Mouse (Mus musculus): ENCODE data around the gene Ikzf1. TPM values are rescaled to one million over a fixed set of nuclear protein-coding genes. Genes with fewer than 3 reads are reported as not detected.

Ikzf1 gene
- polyA plus RNA-seq, 1 experiment from 2014 or later: 7.6 TPM

DNA sequence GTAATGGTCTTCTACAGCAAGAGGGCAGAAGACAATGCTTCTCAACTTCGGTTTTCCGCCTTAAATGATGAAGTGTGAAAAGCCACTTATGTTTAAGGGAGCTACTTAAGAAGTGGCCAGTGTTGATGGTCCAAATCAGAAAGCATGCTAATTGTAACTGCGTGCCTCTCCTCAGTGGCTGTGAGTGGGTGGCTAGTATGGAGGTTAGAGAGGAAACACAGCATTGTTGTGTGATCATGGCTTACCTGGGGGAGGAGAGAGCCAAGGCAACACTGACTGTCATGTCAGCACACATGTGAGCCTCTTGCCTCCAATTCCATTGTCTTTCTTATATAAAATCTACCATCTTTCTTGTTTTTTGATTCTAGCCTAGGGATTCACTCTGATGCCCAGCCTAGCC is 8.6 kb downstream of the Ikzf1 start:
- WGBS (ENCODE audit: insufficient replicate concordance): 80% methylated on average over 3 of the region's 3 CpGs
- no peak overlapping the region for H3K4me2 ChIP-seq
- no peak overlapping the region for H3K27ac ChIP-seq (ENCODE audit: low read depth, low read length)
- H3K9me3 ChIP-seq (replicated peaks; ENCODE audit: control insufficient read depth, low read length): no peaks in the 10 kb centered on the region
- H3K9ac ChIP-seq (ENCODE audit: low read depth, low read length): no peak overlapping the region
- ATAC-seq (replicated peaks; ENCODE audit: insufficient number of reproducible peaks, low FRiP score, low TSS enrichment): no peak
- H3K36me3 ChIP-seq (ENCODE audit: control insufficient read depth, insufficient read depth, low read length): no peaks in the 10 kb centered on the region
- H3K27me3 ChIP-seq (ENCODE audit: control insufficient read depth, insufficient read depth, low read length): no peaks in the 10 kb centered on the region; the same call in 1 of the 2 replicates
- H3K4me1 ChIP-seq (ENCODE audit: control insufficient read depth, insufficient read depth, low read length): no peaks in the 10 kb centered on the region
- H3K4me3 ChIP-seq (ENCODE audit: low read depth, low read length): no peak overlapping the region

DNA sequence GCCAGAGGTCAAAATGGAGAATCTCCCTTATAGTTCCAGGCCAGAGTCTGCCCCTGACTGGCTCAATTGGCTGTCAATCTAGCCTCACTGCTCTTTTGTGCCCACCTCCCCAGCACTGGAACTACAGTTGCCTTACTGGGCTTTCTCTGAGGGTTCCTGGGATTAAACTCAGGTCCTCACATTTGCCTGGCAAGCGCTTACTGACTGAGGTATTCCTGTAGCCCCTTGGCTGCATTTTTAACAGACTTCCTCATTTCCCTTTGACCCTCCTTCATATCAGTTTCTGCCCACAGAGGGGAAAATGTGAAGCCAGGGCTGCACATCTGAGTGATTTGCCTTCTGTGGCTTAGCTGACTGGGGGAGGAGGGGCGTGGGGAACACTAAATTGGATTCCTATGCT is 9.3 kb downstream of the Ikzf1 start:
- no peaks in the 10 kb centered on the region for H3K4me1 ChIP-seq (ENCODE audit: control insufficient read depth, insufficient read depth, low read length)
- H3K4me2 ChIP-seq: no peak overlapping the region
- ATAC-seq (replicated peaks; ENCODE audit: insufficient number of reproducible peaks, low FRiP score, low TSS enrichment): no peak
- H3K9ac ChIP-seq (ENCODE audit: low read depth, low read length): no peak overlapping the region
- H3K9me3 ChIP-seq (replicated peaks; ENCODE audit: control insufficient read depth, low read length): no peaks in the 10 kb centered on the region
- no peak overlapping the region for H3K4me3 ChIP-seq (ENCODE audit: low read depth, low read length)
- H3K27me3 ChIP-seq (ENCODE audit: control insufficient read depth, insufficient read depth, low read length): no peaks in the 10 kb centered on the region; the same call in 1 of the 2 replicates
- H3K36me3 ChIP-seq (ENCODE audit: control insufficient read depth, insufficient read depth, low read length): no peaks in the 10 kb centered on the region
- 70% methylated on average over 2 of the region's 2 CpGs for WGBS (ENCODE audit: insufficient replicate concordance)
- H3K27ac ChIP-seq (ENCODE audit: low read depth, low read length): no peak overlapping the region

DNA sequence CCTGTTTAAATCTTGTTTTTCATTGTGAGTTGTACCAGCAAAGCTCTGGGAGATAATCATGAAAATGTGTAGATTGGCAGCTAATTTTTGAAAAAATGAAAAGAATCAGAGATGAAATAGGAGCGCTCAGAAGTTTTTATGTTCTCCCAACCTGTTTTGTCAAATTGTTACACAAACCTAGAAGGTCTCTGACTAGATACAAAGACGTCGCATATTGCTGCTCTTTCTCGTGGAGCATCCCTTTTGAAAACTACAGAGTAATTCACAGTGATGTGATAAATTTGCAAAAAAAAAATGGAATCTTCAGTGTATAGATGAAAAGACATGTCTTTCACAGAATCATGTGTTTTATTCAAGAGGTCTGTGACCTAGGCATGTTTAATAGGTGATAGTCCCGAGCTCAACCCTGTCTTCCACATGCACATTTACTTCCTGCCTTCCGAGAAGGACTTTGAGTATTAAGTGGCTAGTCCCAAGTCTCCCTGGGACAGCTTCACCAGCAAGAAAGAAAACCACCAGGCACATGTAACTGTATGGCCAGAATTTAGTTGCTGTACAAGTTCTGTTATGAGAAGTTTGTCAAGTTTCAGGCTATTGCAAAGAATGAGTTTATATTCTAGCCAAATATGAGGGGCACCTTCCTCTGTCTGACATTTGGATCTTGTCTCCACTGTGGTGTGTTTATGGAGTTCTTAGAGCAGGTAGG is 9.8 kb downstream of the Ikzf1 start:
- Histone ChIP-seq H3K9me3 (replicated peaks; ENCODE audit: control insufficient read depth, low read length) (no peaks in the 10 kb centered on the region), H3K9ac (ENCODE audit: low read depth, low read length) (no peak overlapping the region), H3K27ac (ENCODE audit: low read depth, low read length) (no peak overlapping the region), H3K4me2 (no peak overlapping the region), H3K4me3 (ENCODE audit: low read depth, low read length) (no peak overlapping the region), H3K36me3 (ENCODE audit: control insufficient read depth, insufficient read depth, low read length) (no peaks in the 10 kb centered on the region), H3K27me3 (ENCODE audit: control insufficient read depth, insufficient read depth, low read length) (no peaks in the 10 kb centered on the region), H3K4me1 (ENCODE audit: control insufficient read depth, insufficient read depth, low read length) (no peaks in the 10 kb centered on the region)
- 83% methylated on average over 6 of the region's 6 CpGs for WGBS (ENCODE audit: insufficient replicate concordance)
- ATAC-seq (replicated peaks; ENCODE audit: insufficient number of reproducible peaks, low FRiP score, low TSS enrichment): no peak

DNA sequence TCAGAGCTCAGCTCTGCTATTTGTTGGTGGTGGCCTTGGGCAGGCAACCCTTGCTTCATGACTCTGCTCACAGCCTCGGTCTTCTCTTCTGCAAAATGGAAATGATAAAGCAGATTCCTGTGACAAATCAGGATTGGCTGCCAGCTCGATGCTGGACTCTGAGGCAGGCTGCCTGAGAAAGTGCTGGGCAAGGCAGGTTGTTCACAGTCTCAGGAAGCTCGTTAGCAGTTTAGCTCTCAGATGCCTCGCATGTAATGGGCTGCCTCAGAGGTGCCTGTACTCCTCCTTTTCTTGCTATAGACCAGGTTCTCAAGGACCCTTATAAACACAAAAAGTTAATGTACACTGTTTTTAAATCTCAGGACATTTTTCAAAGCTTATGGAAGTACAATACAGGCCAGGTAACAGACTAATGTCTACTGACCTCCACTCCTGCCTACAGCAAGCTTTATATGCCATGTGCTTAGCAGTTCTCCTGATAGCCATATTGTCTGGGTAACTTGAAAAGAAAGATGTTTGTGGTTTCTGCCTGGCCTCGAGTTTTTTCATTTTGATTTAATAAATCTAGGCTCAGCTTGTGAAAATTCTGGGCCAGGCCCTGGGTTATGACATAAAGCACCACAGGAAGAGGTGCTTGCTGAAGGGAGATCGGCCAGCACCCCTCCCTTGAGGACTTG is 10.5 kb downstream of the Ikzf1 start:
- Histone ChIP-seq H3K4me3 (ENCODE audit: low read depth, low read length) (no peak overlapping the region), H3K27me3 (ENCODE audit: control insufficient read depth, insufficient read depth, low read length) (no peaks in the 10 kb centered on the region), H3K9ac (ENCODE audit: low read depth, low read length) (no peak overlapping the region), H3K9me3 (replicated peaks; ENCODE audit: control insufficient read depth, low read length) (no peaks in the 10 kb centered on the region), H3K4me2 (no peak overlapping the region), H3K27ac (ENCODE audit: low read depth, low read length) (no peak overlapping the region), H3K4me1 (ENCODE audit: control insufficient read depth, insufficient read depth, low read length) (no peaks in the 10 kb centered on the region), H3K36me3 (ENCODE audit: control insufficient read depth, insufficient read depth, low read length) (no peaks in the 10 kb centered on the region)
- WGBS (ENCODE audit: insufficient replicate concordance): 61% methylated on average over 6 of the region's 6 CpGs
- ATAC-seq (replicated peaks; ENCODE audit: insufficient number of reproducible peaks, low FRiP score, low TSS enrichment): no peak

- no peaks in the 10 kb centered on the region for H3K36me3 ChIP-seq (ENCODE audit: control insufficient read depth, insufficient read depth, low read length)
- H3K9ac ChIP-seq (ENCODE audit: low read depth, low read length): no peak overlapping the region
- H3K27ac ChIP-seq (ENCODE audit: low read depth, low read length): no peak overlapping the region
- H3K4me1 ChIP-seq (ENCODE audit: control insufficient read depth, insufficient read depth, low read length): no peaks in the 10 kb centered on the region
- H3K9me3 ChIP-seq (replicated peaks; ENCODE audit: control insufficient read depth, low read length): no peaks in the 10 kb centered on the region
- WGBS (ENCODE audit: insufficient replicate concordance): 77% methylated on average over 4 of the region's 4 CpGs
- H3K4me2 ChIP-seq: no peak overlapping the region
- H3K27me3 ChIP-seq (ENCODE audit: control insufficient read depth, insufficient read depth, low read length): no peaks in the 10 kb centered on the region
- H3K4me3 ChIP-seq (ENCODE audit: low read depth, low read length): no peak overlapping the region
- no peak for ATAC-seq (replicated peaks; ENCODE audit: insufficient number of reproducible peaks, low FRiP score, low TSS enrichment)
Observed at GRCm38 (mm10) chr11:11695907-11696306, 11.1 kb downstream of the Ikzf1 start.

- no peaks in the 10 kb centered on the region for H3K4me1 ChIP-seq (ENCODE audit: control insufficient read depth, insufficient read depth, low read length)
- H3K4me2 ChIP-seq: no peak overlapping the region
- no peak overlapping the region for H3K27ac ChIP-seq (ENCODE audit: low read depth, low read length)
- no peaks in the 10 kb centered on the region for H3K9me3 ChIP-seq (replicated peaks; ENCODE audit: control insufficient read depth, low read length)
- H3K36me3 ChIP-seq (ENCODE audit: control insufficient read depth, insufficient read depth, low read length): no peaks in the 10 kb centered on the region
- ATAC-seq (replicated peaks; ENCODE audit: insufficient number of reproducible peaks, low FRiP score, low TSS enrichment): no peak
- H3K4me3 ChIP-seq (ENCODE audit: low read depth, low read length): no peak overlapping the region
- WGBS (ENCODE audit: insufficient replicate concordance): 67% methylated on average over 3 of the region's 3 CpGs
- H3K27me3 ChIP-seq (ENCODE audit: control insufficient read depth, insufficient read depth, low read length): no peaks in the 10 kb centered on the region
- H3K9ac ChIP-seq (ENCODE audit: low read depth, low read length): no peak overlapping the region
Observed at GRCm38 (mm10) chr11:11696814-11697213, 12.0 kb downstream of the Ikzf1 start.

DNA sequence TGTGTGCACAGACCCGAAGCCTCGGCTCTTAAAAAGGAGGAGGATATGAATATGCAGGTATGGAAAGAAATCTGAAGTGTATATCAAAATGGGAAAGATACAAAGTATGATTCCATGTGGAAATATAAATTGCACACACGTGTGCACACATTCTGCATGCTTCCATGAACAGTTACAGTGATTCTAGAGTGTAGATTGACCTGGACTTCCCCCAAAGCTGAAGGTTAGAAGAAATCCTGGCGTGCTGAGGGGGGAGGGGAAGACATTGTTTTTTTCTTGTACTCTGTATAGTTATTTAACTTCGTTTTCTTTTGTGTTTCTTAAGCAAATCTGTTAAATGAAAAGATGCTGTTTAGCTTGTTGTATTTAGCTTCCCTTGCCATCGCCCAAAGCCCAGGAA is 16.6 kb downstream of the Ikzf1 start:
- no peak for ATAC-seq (replicated peaks; ENCODE audit: insufficient number of reproducible peaks, low FRiP score, low TSS enrichment)
- H3K27me3 ChIP-seq (ENCODE audit: control insufficient read depth, insufficient read depth, low read length): no peaks in the 10 kb centered on the region
- no peaks in the 10 kb centered on the region for H3K9me3 ChIP-seq (replicated peaks; ENCODE audit: control insufficient read depth, low read length)
- no peak overlapping the region for H3K9ac ChIP-seq (ENCODE audit: low read depth, low read length)
- WGBS (ENCODE audit: insufficient replicate concordance): 70% methylated on average over 6 of the region's 6 CpGs
- no peaks in the 10 kb centered on the region for H3K4me1 ChIP-seq (ENCODE audit: control insufficient read depth, insufficient read depth, low read length)
- no peak overlapping the region for H3K4me2 ChIP-seq
- H3K4me3 ChIP-seq (ENCODE audit: low read depth, low read length): no peak overlapping the region
- H3K27ac ChIP-seq (ENCODE audit: low read depth, low read length): no peak overlapping the region
- no peaks in the 10 kb centered on the region for H3K36me3 ChIP-seq (ENCODE audit: control insufficient read depth, insufficient read depth, low read length)

DNA sequence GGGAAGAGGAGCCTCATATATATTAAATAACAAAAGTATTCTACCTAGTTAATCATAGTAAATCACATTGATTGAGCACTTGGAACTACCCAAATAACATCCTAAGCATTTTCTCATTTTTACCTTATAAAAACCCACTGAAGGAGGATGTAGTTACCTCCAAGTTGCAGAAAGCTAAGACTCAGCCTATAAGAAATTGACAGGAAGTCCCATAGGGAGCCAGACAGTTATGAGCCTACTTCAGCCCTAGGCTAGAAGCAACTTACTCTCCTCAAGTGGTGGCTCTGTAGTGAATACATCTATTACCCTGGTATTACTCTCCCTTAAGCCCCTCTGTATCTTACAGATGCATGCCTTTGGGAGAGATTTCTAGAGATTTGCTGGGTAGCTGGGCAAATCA is 19.0 kb downstream of the Ikzf1 start:
- no peak for ATAC-seq (replicated peaks; ENCODE audit: insufficient number of reproducible peaks, low FRiP score, low TSS enrichment)
- Histone ChIP-seq H3K4me1 (ENCODE audit: control insufficient read depth, insufficient read depth, low read length) (no peaks in the 10 kb centered on the region), H3K27ac (ENCODE audit: low read depth, low read length) (no peak overlapping the region), H3K4me3 (ENCODE audit: low read depth, low read length) (no peak overlapping the region), H3K9ac (ENCODE audit: low read depth, low read length) (no peak overlapping the region), H3K27me3 (ENCODE audit: control insufficient read depth, insufficient read depth, low read length) (no peaks in the 10 kb centered on the region), H3K9me3 (replicated peaks; ENCODE audit: control insufficient read depth, low read length) (no peaks in the 10 kb centered on the region), H3K36me3 (ENCODE audit: control insufficient read depth, insufficient read depth, low read length) (no peaks in the 10 kb centered on the region), H3K4me2 (no peak overlapping the region)

- ATAC-seq (replicated peaks; ENCODE audit: insufficient number of reproducible peaks, low FRiP score, low TSS enrichment): no peak
- H3K4me2 ChIP-seq: no peak overlapping the region
- WGBS (ENCODE audit: insufficient replicate concordance): 83% methylated on average over 9 of the region's 9 CpGs
- no peaks in the 10 kb centered on the region for H3K9me3 ChIP-seq (replicated peaks; ENCODE audit: control insufficient read depth, low read length)
- no peak overlapping the region for H3K9ac ChIP-seq (ENCODE audit: low read depth, low read length)
- no peaks in the 10 kb centered on the region for H3K36me3 ChIP-seq (ENCODE audit: control insufficient read depth, insufficient read depth, low read length)
- H3K4me1 ChIP-seq (ENCODE audit: control insufficient read depth, insufficient read depth, low read length): no peaks in the 10 kb centered on the region
- no peak overlapping the region for H3K4me3 ChIP-seq (ENCODE audit: low read depth, low read length)
- no peaks in the 10 kb centered on the region for H3K27me3 ChIP-seq (ENCODE audit: control insufficient read depth, insufficient read depth, low read length)
- H3K27ac ChIP-seq (ENCODE audit: low read depth, low read length): no peak overlapping the region
Observed at GRCm38 (mm10) chr11:11708154-11708719, 23.4 kb downstream of the Ikzf1 start.
